Mouse (Mus musculus) kidney, adult 2 months (tissue): ENCODE data around the gene Kif28.

Source experiments
- CTCF ChIP-seq: fragments of 200-500 bp; conservative IDR thresholded peaks from 2 replicates; pipeline ENCODE4 v1.5.1; 2011; ENCODE audit warnings: low read depth, mild to moderate bottlenecking, control low read depth, low read length, moderate library complexity, mixed read lengths; ENCODE audit not compliant: insufficient read depth, insufficient read length
- POLR2A ChIP-seq: fragments of 200-500 bp; IDR thresholded peaks from one replicate; pipeline ENCODE4 v1.6.1; 2011; ENCODE audit warnings: low read depth, low read length, control low read depth

- TF ChIP-seq CTCF (no peak), POLR2A (no peak)
Observed at GRCm38 (mm10) chr1:179784098-179784497, 39.0 kb upstream of the Kif28 start.
